Mouse (Mus musculus) hindbrain, embryonic 16.5 days (tissue): ENCODE measurements at regions not wholly inside any gene's neighbourhood (a gene's known extent, or its start where the extent isn't known, plus 50 kb on each side); places are given as distances from the start of the nearest gene placed in this dataset.

Experiments
- ATAC-seq: fragments of 200-750 bp; cut with Nextera tagmentation; 2 replicates; pipeline ENCODE4 v1.8.0; 2017; ENCODE audit warnings: moderate TSS enrichment, moderate library complexity
- H3K27ac ChIP-seq: fragments of 300-500 bp; sonication (generic); 2 replicates; pipeline ENCODE4 v1.5.1; 2014; ENCODE audit warnings: low read depth, mild to moderate bottlenecking, control low read depth, low read length, moderate library complexity
- H3K27me3 ChIP-seq: fragments of 300-500 bp; sonication (generic); replicated peaks from 2 replicates; pipeline ENCODE4 v1.6.1; 2014; ENCODE audit warnings: low read length; ENCODE audit not compliant: control insufficient read depth, insufficient read depth
- H3K36me3 ChIP-seq: fragments of 300-500 bp; sonication (generic); 2 replicates; pipeline ENCODE4 v1.6.1; 2014; ENCODE audit warnings: mild to moderate bottlenecking, low read length, moderate library complexity, mixed read lengths; ENCODE audit not compliant: control insufficient read depth, insufficient read depth
- H3K4me1 ChIP-seq: fragments of 300-500 bp; sonication (generic); 2 replicates; pipeline ENCODE4 v1.6.1; 2014; ENCODE audit warnings: low read depth, low read length; ENCODE audit not compliant: control insufficient read depth, insufficient read depth
- H3K4me2 ChIP-seq: fragments of 300-500 bp; sonication (generic); 2 replicates; pipeline ENCODE4 v1.6.1; 2014; ENCODE audit warnings: mild to moderate bottlenecking, low read length, control low read depth, moderate library complexity
- H3K4me3 ChIP-seq: fragments of 300-500 bp; sonication (generic); 2 replicates; pipeline ENCODE4 v1.5.1; 2014; ENCODE audit warnings: mild to moderate bottlenecking, low read length, control low read depth, moderate library complexity
- H3K9ac ChIP-seq: fragments of 300-500 bp; sonication (generic); 2 replicates; pipeline ENCODE4 v1.6.1; 2014; ENCODE audit warnings: low read depth, mild to moderate bottlenecking, control low read depth, low read length, moderate library complexity
- H3K9me3 ChIP-seq: fragments of 300-500 bp; sonication (generic); 2 replicates; pipeline ENCODE4 v1.6.1; 2014; ENCODE audit warnings: mild to moderate bottlenecking, low read length, moderate library complexity; ENCODE audit not compliant: control insufficient read depth
- WGBS: fragments of 180-500 bp; shearing (Covaris S2); extraction: QIAGEN DNeasy Blood & Tissue Kit; methylation state at CpG from one replicate; pipeline ENCODE4 v1.1.7; 2014; 5-methylcytosine and 5-hydroxymethylcytosine counted together

GRCm38 (mm10) chr2:163138688-163139385, 51.2 kb upstream of the Gtsf1l start:
- peaks cover 11% of the 10 kb centered on the region for H3K4me1 ChIP-seq
- WGBS, result 73% methylated on average over 9 of the region's 9 CpGs
- no peak overlapping the region for H3K4me3 ChIP-seq
- H3K9me3 ChIP-seq, result no peaks in the 10 kb centered on the region; the same call in 1 of the 2 replicates
- H3K9ac ChIP-seq, result no peak overlapping the region
- H3K4me2 ChIP-seq, result no peak overlapping the region
- no peaks in the 10 kb centered on the region for H3K36me3 ChIP-seq
- H3K27ac ChIP-seq, result no peak overlapping the region
- no peaks in the 10 kb centered on the region for H3K27me3 ChIP-seq
- peak; percentile 64; the same call in 1 of the 2 replicates for ATAC-seq

- peak overlapping the region; percentile 37 for H3K4me2 ChIP-seq
- ATAC-seq, result peak; percentile 57
- H3K9ac ChIP-seq, result 0 out of 2 replicates have a peak overlapping the region, but pooled peaks have one; percentile 14
- H3K4me3 ChIP-seq, result no peak overlapping the region
- H3K36me3 ChIP-seq, result no peaks in the 10 kb centered on the region
- no peaks in the 10 kb centered on the region; the same call in 1 of the 2 replicates for H3K9me3 ChIP-seq
- H3K4me1 ChIP-seq, result peaks cover 12% of the 10 kb centered on the region
- 47% methylated on average over 10 of the region's 10 CpGs for WGBS
- H3K27ac ChIP-seq, result no peak overlapping the region
- no peaks in the 10 kb centered on the region for H3K27me3 ChIP-seq
These were observed 55.2 kb upstream of the Gtsf1l start for GRCm38 (mm10) chr2:163142762-163143388.

- H3K36me3 ChIP-seq, result no peaks in the 10 kb centered on the region
- H3K27ac ChIP-seq, result no peak overlapping the region; the same call in 1 of the 2 replicates
- H3K4me1 ChIP-seq, result peaks cover 12% of the 10 kb centered on the region
- H3K27me3 ChIP-seq, result no peaks in the 10 kb centered on the region
- 41% methylated on average over 13 of the region's 13 CpGs for WGBS
- no peak overlapping the region for H3K4me3 ChIP-seq
- H3K9me3 ChIP-seq, result no peaks in the 10 kb centered on the region; the same call in 1 of the 2 replicates
- H3K4me2 ChIP-seq, result peak overlapping the region; percentile 37
- ATAC-seq, result no peak
- H3K9ac ChIP-seq, result no peak overlapping the region
These were observed 55.8 kb upstream of the Gtsf1l start for GRCm38 (mm10) chr2:163143413-163143812.

DNA sequence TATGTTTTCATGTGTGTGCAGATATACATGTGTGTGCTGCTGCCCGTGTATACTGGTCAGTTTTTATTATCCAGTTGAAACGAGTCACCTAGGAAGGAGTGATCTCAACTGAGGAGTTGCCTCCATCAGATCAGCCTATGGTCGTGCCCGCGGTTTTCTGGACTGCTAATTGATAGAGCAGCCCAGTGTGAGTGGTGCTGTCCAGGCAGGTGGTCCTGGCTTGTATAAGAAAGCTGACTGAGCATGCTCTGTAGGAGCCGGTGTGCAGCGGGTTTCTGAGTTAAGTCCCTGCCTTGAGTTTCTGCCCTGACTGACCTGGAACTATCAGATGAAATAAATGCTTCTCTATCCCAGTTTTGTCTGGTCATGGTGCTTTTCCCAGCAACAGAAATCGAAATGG, 56.9 kb upstream of the Tox2 start:
- Histone ChIP-seq H3K9ac (no peak overlapping the region), H3K4me3 (no peak overlapping the region), H3K4me2 (no peak overlapping the region), H3K36me3 (no peaks in the 10 kb centered on the region), H3K27ac (no peak overlapping the region), H3K4me1 (peaks cover 12% of the 10 kb centered on the region), H3K27me3 (no peaks in the 10 kb centered on the region), H3K9me3 (no peaks in the 10 kb centered on the region)
- WGBS, result 82% methylated on average over 8 of the region's 8 CpGs
- no peak for ATAC-seq

DNA sequence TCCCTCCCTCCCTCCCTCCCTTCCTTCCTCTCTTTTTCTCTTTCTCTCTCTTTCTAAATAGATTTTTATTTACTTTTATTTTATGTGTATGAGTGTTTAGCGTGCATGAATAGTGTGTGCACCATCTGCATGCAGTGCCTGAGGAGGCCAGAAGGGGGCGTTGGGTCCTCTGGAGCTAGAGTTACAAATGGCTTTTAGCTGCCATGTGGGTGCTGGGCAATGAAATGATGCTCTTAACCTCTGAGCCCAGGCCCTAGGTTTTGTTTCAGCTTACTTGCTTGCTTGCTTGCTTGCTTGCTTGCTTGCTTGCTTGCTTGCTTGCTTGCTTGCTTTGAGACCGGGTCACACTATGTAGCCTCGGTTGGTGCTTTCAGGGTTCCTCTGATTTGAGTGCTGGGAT, 56.4 kb upstream of the Tox2 start:
- H3K4me1 ChIP-seq, result peaks cover 12% of the 10 kb centered on the region
- H3K9ac ChIP-seq, result no peak overlapping the region
- WGBS, result 83% methylated on average over 4 of the region's 4 CpGs
- no peak overlapping the region for H3K27ac ChIP-seq
- H3K9me3 ChIP-seq, result no peaks in the 10 kb centered on the region
- H3K27me3 ChIP-seq, result no peaks in the 10 kb centered on the region
- ATAC-seq, result no peak
- H3K36me3 ChIP-seq, result no peaks in the 10 kb centered on the region
- H3K4me2 ChIP-seq, result no peak overlapping the region
- H3K4me3 ChIP-seq, result no peak overlapping the region

DNA sequence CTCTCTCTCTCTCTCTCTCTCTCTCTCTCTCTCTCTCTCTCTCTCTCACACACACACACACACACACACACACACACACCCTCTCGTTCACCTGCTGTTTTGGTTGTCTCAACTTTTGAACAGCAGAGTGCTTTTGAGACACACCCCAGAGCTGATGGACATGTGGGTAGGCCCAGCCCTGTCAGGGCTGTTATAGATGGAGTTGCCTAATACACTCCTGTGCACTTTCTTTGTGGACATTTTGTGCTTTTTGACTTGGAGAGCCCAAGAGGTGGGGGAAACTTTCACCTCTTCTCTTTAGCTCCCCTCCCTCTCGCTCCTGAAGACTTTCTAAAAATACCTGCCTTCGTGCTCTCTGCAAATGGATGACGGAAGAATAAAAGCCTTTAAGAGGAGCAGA, 55.5 kb upstream of the Tox2 start:
- H3K4me1 ChIP-seq, result peaks cover 12% of the 10 kb centered on the region
- H3K9ac ChIP-seq, result no peak overlapping the region
- no peak overlapping the region for H3K4me3 ChIP-seq
- no peak for ATAC-seq
- H3K36me3 ChIP-seq, result no peaks in the 10 kb centered on the region
- WGBS, result 78% methylated on average over 4 of the region's 4 CpGs
- H3K27me3 ChIP-seq, result no peaks in the 10 kb centered on the region
- H3K9me3 ChIP-seq, result no peaks in the 10 kb centered on the region
- no peak overlapping the region for H3K27ac ChIP-seq
- no peak overlapping the region for H3K4me2 ChIP-seq

GRCm38 (mm10) chr2:163151016-163151415, 51.9 kb upstream of the Tox2 start:
- no peak overlapping the region for H3K9ac ChIP-seq
- H3K4me2 ChIP-seq, result no peak overlapping the region
- no peak for ATAC-seq
- WGBS, result 70% methylated on average over 15 of the region's 15 CpGs
- H3K36me3 ChIP-seq, result no peaks in the 10 kb centered on the region
- no peak overlapping the region for H3K27ac ChIP-seq
- no peaks in the 10 kb centered on the region for H3K9me3 ChIP-seq
- H3K4me3 ChIP-seq, result no peak overlapping the region
- H3K4me1 ChIP-seq, result peaks cover 10% of the 10 kb centered on the region
- no peaks in the 10 kb centered on the region for H3K27me3 ChIP-seq

- Histone ChIP-seq H3K36me3 (no peaks in the 10 kb centered on the region), H3K9me3 (no peaks in the 10 kb centered on the region), H3K9ac (peak overlapping the region; percentile 29; the same call in 1 of the 2 replicates), H3K4me1 (peaks cover 10% of the 10 kb centered on the region), H3K4me3 (no peak overlapping the region), H3K27me3 (no peaks in the 10 kb centered on the region), H3K4me2 (peak overlapping the region; percentile 8; the same call in 1 of the 2 replicates), H3K27ac (peak overlapping the region; percentile 55)
- WGBS, result 34% methylated on average over 22 of the region's 22 CpGs
- peak; percentile 80 for ATAC-seq
These were observed 50.4 kb upstream of the Tox2 start for GRCm38 (mm10) chr2:163152340-163153033.
